Mouse (Mus musculus): ENCODE data around the gene Ifng. TPM values are rescaled to one million over a fixed set of nuclear protein-coding genes. Genes with fewer than 3 reads are reported as not detected.
A peak's percentile ranks its signal among the peaks of the same experiment; 100 is the strongest.

Gene Ifng
- polyA plus RNA-seq (2015; fragmentation: Nextera tagmentation; extraction: Ambion mirVana), result not detected in 2 replicates

- Histone ChIP-seq H3K36me3 (ENCODE audit: control insufficient read depth, insufficient read depth, low read length) (no peaks in the 10 kb centered on the region), H3K4me2 (ENCODE audit: low read depth, low read length) (no peak within 1 kb of the TSS), H3K9ac (ENCODE audit: low read depth, low read length) (no peak within 1 kb of the TSS), H3K9me3 (ENCODE audit: control insufficient read depth, low read length) (no peaks in the 10 kb centered on the region), H3K4me3 (ENCODE audit: low read length) (no peak within 1 kb of the TSS), H3K4me1 (ENCODE audit: control insufficient read depth, insufficient read depth, low read length) (no peaks in the 10 kb centered on the region), H3K27ac (ENCODE audit: low read length) (no peak within 1 kb of the TSS), H3K27me3 (replicated peaks; ENCODE audit: control insufficient read depth, insufficient read depth, low read length) (no peaks in the 10 kb centered on the region)
- 91% methylated on average over 11 of the region's 11 CpGs for WGBS
- no peak for ATAC-seq
These were observed at the start of gene Ifng for GRCm38 (mm10) chr10:118440742-118441240. Gene Ifng, plus strand, starts transcription at chr10:118441046.

DNA sequence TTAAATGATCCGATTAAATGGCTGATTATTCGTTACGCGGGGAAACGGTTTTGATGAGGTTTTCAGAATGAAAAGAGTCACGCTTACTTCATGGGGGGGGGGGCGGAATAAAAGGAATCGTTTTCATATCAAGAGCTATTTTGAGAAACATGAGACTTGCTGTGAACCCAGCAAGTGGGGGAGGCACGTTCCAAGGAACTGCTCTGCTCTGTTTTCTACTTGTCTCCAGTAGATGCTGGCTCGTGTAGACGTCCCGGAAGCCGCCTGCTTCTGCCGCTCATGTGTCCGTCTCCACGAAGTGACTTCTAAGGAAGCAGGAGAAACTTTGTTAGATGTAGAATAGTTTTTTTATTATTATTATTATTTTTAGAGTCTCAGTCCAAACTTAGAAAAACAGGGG lies 40.9 kb upstream of the Ifng start:
- 86% methylated on average over 16 of the region's 16 CpGs for WGBS
- no peaks in the 10 kb centered on the region for H3K9me3 ChIP-seq (ENCODE audit: control insufficient read depth, low read length)
- no peak overlapping the region for H3K27ac ChIP-seq (ENCODE audit: low read length)
- no peaks in the 10 kb centered on the region for H3K36me3 ChIP-seq (ENCODE audit: control insufficient read depth, insufficient read depth, low read length)
- no peak for ATAC-seq
- H3K27me3 ChIP-seq (replicated peaks; ENCODE audit: control insufficient read depth, insufficient read depth, low read length), result no peaks in the 10 kb centered on the region
- no peaks in the 10 kb centered on the region for H3K4me1 ChIP-seq (ENCODE audit: control insufficient read depth, insufficient read depth, low read length)
- no peak overlapping the region for H3K4me2 ChIP-seq (ENCODE audit: low read depth, low read length)
- no peak overlapping the region for H3K4me3 ChIP-seq (ENCODE audit: low read length)
- no peak overlapping the region for H3K9ac ChIP-seq (ENCODE audit: low read depth, low read length)

- Histone ChIP-seq H3K36me3 (ENCODE audit: control insufficient read depth, insufficient read depth, low read length) (no peaks in the 10 kb centered on the region), H3K4me1 (ENCODE audit: control insufficient read depth, insufficient read depth, low read length) (no peaks in the 10 kb centered on the region), H3K4me3 (ENCODE audit: low read length) (no peak overlapping the region), H3K9ac (ENCODE audit: low read depth, low read length) (no peak overlapping the region), H3K27ac (ENCODE audit: low read length) (no peak overlapping the region), H3K27me3 (replicated peaks; ENCODE audit: control insufficient read depth, insufficient read depth, low read length) (no peaks in the 10 kb centered on the region), H3K4me2 (ENCODE audit: low read depth, low read length) (no peak overlapping the region), H3K9me3 (ENCODE audit: control insufficient read depth, low read length) (no peaks in the 10 kb centered on the region)
- 76% methylated on average over 5 of the region's 5 CpGs for WGBS
- no peak for ATAC-seq
These were observed 34.2 kb upstream of the Ifng start for GRCm38 (mm10) chr10:118406463-118407221.

DNA sequence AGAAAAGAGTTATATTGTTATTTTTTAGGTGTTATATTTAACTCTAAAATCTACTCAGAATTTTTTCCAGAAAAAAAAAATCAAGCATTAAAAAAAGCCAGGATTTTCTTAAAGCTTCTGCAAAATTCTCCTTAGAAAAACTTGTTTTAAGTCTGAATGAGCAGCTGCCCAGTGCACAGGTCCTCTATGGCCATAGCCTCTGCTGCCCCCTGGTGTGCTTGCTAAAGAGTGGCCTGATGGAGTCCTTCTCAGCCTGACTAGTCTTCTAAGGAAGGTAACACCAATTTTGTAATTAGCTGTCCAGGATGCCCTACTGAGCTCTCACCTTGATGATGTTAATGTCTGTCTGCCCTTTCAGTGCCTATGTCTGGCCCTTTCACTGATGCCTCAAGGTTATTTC lies 29.5 kb upstream of the Ifng start:
- Histone ChIP-seq H3K27ac (ENCODE audit: low read length) (no peak overlapping the region), H3K4me3 (ENCODE audit: low read length) (no peak overlapping the region), H3K4me1 (ENCODE audit: control insufficient read depth, insufficient read depth, low read length) (no peaks in the 10 kb centered on the region), H3K9me3 (ENCODE audit: control insufficient read depth, low read length) (no peaks in the 10 kb centered on the region), H3K27me3 (replicated peaks; ENCODE audit: control insufficient read depth, insufficient read depth, low read length) (no peaks in the 10 kb centered on the region), H3K36me3 (ENCODE audit: control insufficient read depth, insufficient read depth, low read length) (no peaks in the 10 kb centered on the region), H3K9ac (ENCODE audit: low read depth, low read length) (no peak overlapping the region), H3K4me2 (ENCODE audit: low read depth, low read length) (no peak overlapping the region)
- ATAC-seq, result no peak

GRCm38 (mm10) chr10:118412774-118413173 lies 28.1 kb upstream of the Ifng start:
- no peaks in the 10 kb centered on the region for H3K4me1 ChIP-seq (ENCODE audit: control insufficient read depth, insufficient read depth, low read length)
- H3K4me3 ChIP-seq (ENCODE audit: low read length), result no peak overlapping the region
- H3K4me2 ChIP-seq (ENCODE audit: low read depth, low read length), result no peak overlapping the region
- H3K9me3 ChIP-seq (ENCODE audit: control insufficient read depth, low read length), result no peaks in the 10 kb centered on the region
- no peak overlapping the region for H3K27ac ChIP-seq (ENCODE audit: low read length)
- H3K9ac ChIP-seq (ENCODE audit: low read depth, low read length), result no peak overlapping the region
- H3K36me3 ChIP-seq (ENCODE audit: control insufficient read depth, insufficient read depth, low read length), result no peaks in the 10 kb centered on the region
- no peak for ATAC-seq
- 80% methylated on average over 5 of the region's 5 CpGs for WGBS
- no peaks in the 10 kb centered on the region for H3K27me3 ChIP-seq (replicated peaks; ENCODE audit: control insufficient read depth, insufficient read depth, low read length)

DNA sequence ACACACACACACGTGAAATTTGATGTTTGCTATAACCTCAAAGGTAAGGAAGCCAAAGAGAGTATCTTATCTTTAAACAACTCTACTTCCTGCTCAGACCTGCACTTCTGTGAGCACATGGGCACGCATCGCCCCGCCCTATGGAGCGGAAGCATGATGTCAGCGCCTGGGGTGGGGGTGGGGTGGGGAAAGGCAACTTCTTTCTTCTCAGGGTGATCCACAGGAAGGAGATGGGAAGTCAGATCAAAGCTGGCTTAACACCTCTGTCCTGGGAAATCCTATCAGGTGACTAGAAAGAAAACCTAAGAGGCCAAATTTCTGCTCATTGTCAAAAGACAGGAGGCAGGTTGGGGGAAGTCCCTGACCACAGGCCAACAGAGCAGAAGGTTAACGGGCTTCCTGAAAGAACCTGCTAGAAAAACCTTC lies 21.8 kb upstream of the Ifng start:
- Histone ChIP-seq H3K27me3 (replicated peaks; ENCODE audit: control insufficient read depth, insufficient read depth, low read length) (no peaks in the 10 kb centered on the region), H3K9me3 (ENCODE audit: control insufficient read depth, low read length) (no peaks in the 10 kb centered on the region), H3K4me1 (ENCODE audit: control insufficient read depth, insufficient read depth, low read length) (no peaks in the 10 kb centered on the region), H3K4me3 (ENCODE audit: low read length) (no peak overlapping the region), H3K4me2 (ENCODE audit: low read depth, low read length) (no peak overlapping the region), H3K36me3 (ENCODE audit: control insufficient read depth, insufficient read depth, low read length) (no peaks in the 10 kb centered on the region), H3K27ac (ENCODE audit: low read length) (no peak overlapping the region), H3K9ac (ENCODE audit: low read depth, low read length) (no peak overlapping the region)
- ATAC-seq, result 0 out of 2 replicates have a peak, but pooled peaks have one; percentile 31
- WGBS, result 69% methylated on average over 7 of the region's 7 CpGs

DNA sequence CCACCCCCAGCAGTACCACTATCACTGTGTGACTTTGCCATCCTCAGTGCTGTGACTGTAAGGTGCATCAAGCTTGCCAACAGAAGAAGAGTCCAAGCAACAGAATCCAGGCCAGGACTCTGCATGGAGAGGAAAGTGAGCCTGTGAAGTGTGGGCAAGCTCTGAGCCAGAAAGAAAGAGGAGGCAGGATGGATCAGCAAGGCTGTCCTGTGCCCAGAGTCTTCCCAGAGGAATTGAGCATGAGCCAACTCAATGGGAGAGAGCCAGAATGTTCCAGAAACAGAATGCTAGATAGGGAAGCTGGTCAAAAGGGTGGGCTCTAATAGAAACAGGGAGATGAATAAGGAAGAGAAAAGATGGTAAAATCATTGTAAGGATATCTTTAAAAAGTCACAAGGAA lies 19.9 kb upstream of the Ifng start:
- no peaks in the 10 kb centered on the region for H3K4me1 ChIP-seq (ENCODE audit: control insufficient read depth, insufficient read depth, low read length)
- H3K9ac ChIP-seq (ENCODE audit: low read depth, low read length), result no peak overlapping the region
- H3K27me3 ChIP-seq (replicated peaks; ENCODE audit: control insufficient read depth, insufficient read depth, low read length), result no peaks in the 10 kb centered on the region
- no peak overlapping the region for H3K27ac ChIP-seq (ENCODE audit: low read length)
- no peaks in the 10 kb centered on the region for H3K36me3 ChIP-seq (ENCODE audit: control insufficient read depth, insufficient read depth, low read length)
- no peak for ATAC-seq
- no peak overlapping the region for H3K4me3 ChIP-seq (ENCODE audit: low read length)
- H3K9me3 ChIP-seq (ENCODE audit: control insufficient read depth, low read length), result no peaks in the 10 kb centered on the region
- H3K4me2 ChIP-seq (ENCODE audit: low read depth, low read length), result no peak overlapping the region

DNA sequence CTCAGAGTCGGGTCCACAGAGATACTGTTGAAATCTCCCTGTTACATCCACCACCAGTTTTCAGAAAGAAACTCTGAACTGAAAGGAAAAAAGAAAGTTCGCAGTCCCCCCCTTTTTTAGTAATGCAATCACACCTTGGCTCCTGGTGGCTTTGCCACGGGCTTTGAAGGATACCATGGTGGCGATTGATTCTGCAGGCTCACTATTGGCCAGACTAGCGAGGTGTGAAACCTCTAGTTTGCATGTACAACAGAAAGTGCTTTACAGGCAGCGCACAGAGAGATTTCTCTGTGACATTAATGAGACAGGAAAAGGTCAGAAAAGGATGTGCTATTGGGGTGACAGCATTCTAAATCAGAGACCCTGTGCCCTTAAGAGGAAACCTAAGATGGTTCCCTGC lies 5.3 kb upstream of the Ifng start:
- ATAC-seq, result no peak
- 86% methylated on average over 6 of the region's 6 CpGs for WGBS
- Histone ChIP-seq H3K36me3 (ENCODE audit: control insufficient read depth, insufficient read depth, low read length) (no peaks in the 10 kb centered on the region), H3K4me3 (ENCODE audit: low read length) (no peak overlapping the region), H3K27me3 (replicated peaks; ENCODE audit: control insufficient read depth, insufficient read depth, low read length) (no peaks in the 10 kb centered on the region), H3K27ac (ENCODE audit: low read length) (no peak overlapping the region), H3K4me1 (ENCODE audit: control insufficient read depth, insufficient read depth, low read length) (no peaks in the 10 kb centered on the region), H3K4me2 (ENCODE audit: low read depth, low read length) (no peak overlapping the region), H3K9me3 (ENCODE audit: control insufficient read depth, low read length) (no peaks in the 10 kb centered on the region), H3K9ac (ENCODE audit: low read depth, low read length) (no peak overlapping the region)

DNA sequence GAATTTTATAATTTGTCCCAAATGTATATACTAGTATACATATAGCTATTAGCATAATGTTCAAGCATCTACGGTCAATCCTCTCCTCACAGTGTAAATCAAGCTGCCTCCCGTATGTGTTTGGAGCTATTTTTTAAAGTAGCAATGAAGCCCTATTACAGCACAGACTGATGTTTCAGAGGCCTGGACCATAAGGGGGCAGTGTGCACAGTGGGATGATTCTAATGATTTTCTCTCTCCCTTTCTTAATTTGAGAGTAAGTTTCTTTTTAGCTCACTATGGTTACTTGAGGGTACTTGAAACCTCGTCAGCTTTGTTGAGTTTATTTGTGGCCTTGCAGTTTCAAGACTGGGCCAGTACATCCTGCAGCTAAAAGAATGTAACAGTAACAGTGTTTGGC lies 1.1 kb downstream of the Ifng start:
- Histone ChIP-seq H3K36me3 (ENCODE audit: control insufficient read depth, insufficient read depth, low read length) (no peaks in the 10 kb centered on the region), H3K9ac (ENCODE audit: low read depth, low read length) (no peak overlapping the region), H3K27ac (ENCODE audit: low read length) (no peak overlapping the region), H3K4me1 (ENCODE audit: control insufficient read depth, insufficient read depth, low read length) (no peaks in the 10 kb centered on the region), H3K9me3 (ENCODE audit: control insufficient read depth, low read length) (no peaks in the 10 kb centered on the region), H3K4me3 (ENCODE audit: low read length) (no peak overlapping the region), H3K27me3 (replicated peaks; ENCODE audit: control insufficient read depth, insufficient read depth, low read length) (no peaks in the 10 kb centered on the region), H3K4me2 (ENCODE audit: low read depth, low read length) (no peak overlapping the region)
- ATAC-seq, result no peak
- 73% methylated on average over 3 of the region's 3 CpGs for WGBS

DNA sequence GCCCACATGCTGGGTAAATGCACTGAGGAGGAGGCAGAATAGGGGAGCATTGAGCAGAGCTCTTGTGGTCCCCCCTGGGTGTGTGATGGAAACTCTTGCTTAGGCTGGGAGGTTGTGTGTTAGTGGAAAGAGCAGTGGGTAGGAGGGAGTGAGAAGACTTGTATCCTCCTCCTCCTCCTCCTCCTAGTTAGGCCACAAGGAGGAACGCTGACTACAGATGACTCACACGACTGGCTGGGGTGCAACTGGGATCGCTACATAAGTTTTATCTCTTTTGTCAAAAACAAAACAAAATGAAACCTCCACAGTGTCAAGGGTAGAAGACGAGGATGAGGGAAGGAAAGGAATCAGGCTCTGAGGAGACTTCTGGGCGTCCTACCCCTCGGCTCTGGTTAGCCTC lies 2.2 kb downstream of the Ifng start:
- H3K36me3 ChIP-seq (ENCODE audit: control insufficient read depth, insufficient read depth, low read length), result no peaks in the 10 kb centered on the region
- no peak overlapping the region for H3K9ac ChIP-seq (ENCODE audit: low read depth, low read length)
- H3K9me3 ChIP-seq (ENCODE audit: control insufficient read depth, low read length), result no peaks in the 10 kb centered on the region
- H3K4me1 ChIP-seq (ENCODE audit: control insufficient read depth, insufficient read depth, low read length), result no peaks in the 10 kb centered on the region
- no peak overlapping the region for H3K4me3 ChIP-seq (ENCODE audit: low read length)
- WGBS, result 79% methylated on average over 6 of the region's 6 CpGs
- no peak overlapping the region for H3K4me2 ChIP-seq (ENCODE audit: low read depth, low read length)
- no peaks in the 10 kb centered on the region for H3K27me3 ChIP-seq (replicated peaks; ENCODE audit: control insufficient read depth, insufficient read depth, low read length)
- no peak overlapping the region for H3K27ac ChIP-seq (ENCODE audit: low read length)
- ATAC-seq, result no peak

All from intestine, embryonic 16.5 days (tissue).